Mouse (Mus musculus) thymus, postnatal 36 days (tissue): ENCODE measurements around the gene Smarcad1.
A peak's percentile ranks its signal among the peaks of the same experiment; 100 is the strongest.
"Not testable (repeated sequence)": the region's sequence is repeated elsewhere in the genome, so short reads cannot be mapped to it uniquely, and the experiment has no call there.

ENCODE experiments used
- DNase-seq, 2 experiments: peaks; one replicate each; pipeline ENCODE4 v3.0.0; 2022; ENCODE audit warnings: mixed read lengths in 2 of 2

Gene Smarcad1

GRCm38 (mm10) chr6:65042491-65043171 is at the start of gene Smarcad1:
Smarcad1 (plus strand) TSS chr6:65042583.
- peak; percentile 79 for DNase-seq

GRCm38 (mm10) chr6:64996824-64997421 is 45.5 kb upstream of the Smarcad1 start:
- no peak for DNase-seq

GRCm38 (mm10) chr6:64997805-64998204 is 44.6 kb upstream of the Smarcad1 start:
- DNase-seq, result no peak

- peak; percentile 1 to 5 for DNase-seq
Measured at GRCm38 (mm10) chr6:65000757-65001156, 41.6 kb upstream of the Smarcad1 start.

- no peak for DNase-seq
Measured at GRCm38 (mm10) chr6:65002196-65002595, 40.2 kb upstream of the Smarcad1 start.

GRCm38 (mm10) chr6:65008836-65009235 is 33.5 kb upstream of the Smarcad1 start:
- DNase-seq, result no peak

GRCm38 (mm10) chr6:65011444-65011990 is 30.9 kb upstream of the Smarcad1 start:
- no peak for DNase-seq

GRCm38 (mm10) chr6:65012142-65012541 is 30.2 kb upstream of the Smarcad1 start:
- no peak for DNase-seq

- DNase-seq, result no peak
Measured at GRCm38 (mm10) chr6:65017566-65017965, 24.8 kb upstream of the Smarcad1 start.

- not testable (repeated sequence) for DNase-seq
Measured at GRCm38 (mm10) chr6:65018966-65019365, 23.4 kb upstream of the Smarcad1 start.

- DNase-seq, result no peak
Measured at GRCm38 (mm10) chr6:65021883-65022282, 20.5 kb upstream of the Smarcad1 start.

- DNase-seq, result no peak
Measured at GRCm38 (mm10) chr6:65023053-65023452, 19.3 kb upstream of the Smarcad1 start.

GRCm38 (mm10) chr6:65024668-65025067 is 17.7 kb upstream of the Smarcad1 start:
- no peak for DNase-seq

- no peak for DNase-seq
Measured at GRCm38 (mm10) chr6:65025130-65025529, 17.3 kb upstream of the Smarcad1 start.

GRCm38 (mm10) chr6:65034661-65035060 is 7.7 kb upstream of the Smarcad1 start:
- no peak for DNase-seq

- DNase-seq, result no peak
Measured at GRCm38 (mm10) chr6:65035469-65035868, 6.9 kb upstream of the Smarcad1 start.

- no peak for DNase-seq
Measured at GRCm38 (mm10) chr6:65041932-65042331, 451 bp upstream of the Smarcad1 start.

- DNase-seq, result no peak
Measured at GRCm38 (mm10) chr6:65043241-65043640, 858 bp downstream of the Smarcad1 start.

- DNase-seq, result no peak
Measured at GRCm38 (mm10) chr6:65049100-65049499, 6.7 kb downstream of the Smarcad1 start.

- no peak for DNase-seq
Measured at GRCm38 (mm10) chr6:65056620-65057019, 14.2 kb downstream of the Smarcad1 start.

- DNase-seq, result not testable (repeated sequence)
Measured at GRCm38 (mm10) chr6:65057137-65057536, 14.8 kb downstream of the Smarcad1 start.

GRCm38 (mm10) chr6:65061049-65061448 is 18.7 kb downstream of the Smarcad1 start:
- no peak for DNase-seq

- no peak for DNase-seq
Measured at GRCm38 (mm10) chr6:65075201-65075600, 32.8 kb downstream of the Smarcad1 start.

GRCm38 (mm10) chr6:65079139-65079538 is 36.8 kb downstream of the Smarcad1 start:
- DNase-seq, result no peak
